Mouse (Mus musculus) cerebellum, adult 2 months (tissue): Measurements from ENCODE around the gene Hyal1.

ENCODE experiments used
- CTCF ChIP-seq: fragments of 200-500 bp; IDR thresholded peaks from 2 replicates; pipeline ENCODE4 v1.5.1; 2011; ENCODE audit warnings: low read depth, mild to moderate bottlenecking, control low read depth, low read length, moderate library complexity, borderline replicate concordance; ENCODE audit not compliant: insufficient read depth
- POLR2A ChIP-seq: fragments of 200-500 bp; IDR thresholded peaks from 2 replicates; pipeline ENCODE4 v1.6.1; 2011; ENCODE audit warnings: low read length, control low read depth, borderline replicate concordance; ENCODE audit not compliant: insufficient read depth

DNA sequence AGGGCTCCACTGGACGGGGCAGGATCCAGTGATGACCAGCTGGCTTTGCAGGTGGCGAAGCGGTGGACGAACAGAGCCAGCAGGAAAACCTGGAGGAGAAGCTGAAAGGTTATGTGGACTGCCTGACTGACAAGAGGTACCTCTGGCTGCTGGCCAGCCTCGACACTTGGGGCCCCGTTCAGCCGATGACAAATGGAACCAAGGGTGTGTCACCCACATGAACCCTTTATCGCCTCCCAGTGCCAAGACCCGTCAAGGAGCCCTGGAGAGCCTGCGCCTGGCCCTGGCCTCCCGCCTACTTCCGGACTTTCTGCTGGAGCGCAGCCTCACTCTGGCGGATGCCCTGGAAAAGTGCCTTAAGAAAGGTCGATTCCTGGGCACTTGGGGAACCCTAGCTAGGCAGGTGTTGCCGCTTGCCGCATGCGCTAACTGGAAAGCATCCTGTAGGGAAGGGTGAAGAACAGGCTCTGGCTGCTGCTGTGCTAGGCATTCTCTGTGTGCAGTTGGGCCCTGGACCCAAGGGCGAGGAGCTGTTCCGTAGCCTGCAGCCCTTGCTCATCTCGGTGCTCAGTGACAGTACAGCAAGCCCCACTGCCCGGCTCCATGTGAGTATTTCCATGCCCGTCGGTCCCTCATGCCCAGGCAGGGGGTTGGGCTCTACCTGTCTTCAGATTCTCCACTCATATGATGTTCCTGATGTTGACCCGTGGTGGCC, 13.5 kb downstream of the Hyal1 start:
- TF ChIP-seq POLR2A (no peak), CTCF (no peak)
